Comparison of ENCODE assay signal across 8 mouse cellular contexts in the genomic region with DNA sequence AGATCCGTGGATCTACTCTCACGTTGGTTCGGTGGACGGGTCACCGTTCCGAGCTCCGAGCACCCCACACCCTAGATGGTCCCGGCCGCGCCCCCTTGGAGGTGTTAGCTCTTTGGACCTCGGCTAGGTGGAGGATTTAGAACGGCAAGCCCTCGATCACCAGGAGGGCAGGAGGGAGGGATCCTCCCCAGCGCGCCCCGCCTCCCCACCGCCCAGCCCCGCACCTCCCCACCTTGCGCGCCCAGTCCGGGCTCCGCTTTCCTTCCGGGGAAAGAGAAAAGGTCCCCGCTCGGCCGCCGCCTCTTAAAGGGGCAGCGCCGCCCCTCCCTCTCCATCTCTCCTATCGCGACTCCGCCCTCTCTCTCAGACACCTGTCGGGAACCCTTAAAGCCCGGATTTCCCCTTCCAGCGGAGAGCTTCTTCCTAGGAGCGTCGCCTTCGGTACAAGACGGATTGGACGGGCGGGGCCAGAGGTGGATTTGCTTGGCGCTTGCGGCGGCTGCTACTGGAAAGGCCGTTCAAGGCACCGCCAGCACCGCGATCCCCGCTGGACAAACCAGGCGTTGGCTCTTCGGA. TPM values are rescaled to one million over a fixed set of nuclear protein-coding genes. Genes with fewer than 3 reads are reported as not detected.
DNase-seq lines count a peak whose midpoint lies in the region; ATAC-seq lines count a peak whose summit lies in the region.

TSS of gene Itga3 (minus strand) at position 266 of the 576 bp plus-strand sequence.

- peak within 1 kb of the TSS; percentile 67 for H3K9ac ChIP-seq in forebrain, embryonic 13.5 days
- H3K9ac ChIP-seq in liver, embryonic 15.5 days: no peak within 1 kb of the TSS
- peak within 1 kb of the TSS; percentile 66 for H3K9ac ChIP-seq in neural tube, embryonic 15.5 days (replicated peaks)

- peaks cover 65% of the 10 kb centered on the region for H3K27me3 ChIP-seq in forebrain, embryonic 13.5 days
- H3K27me3 ChIP-seq in liver, embryonic 15.5 days: peaks cover 91% of the 10 kb centered on the region
- peaks cover 35% of the 10 kb centered on the region for H3K27me3 ChIP-seq in neural tube, embryonic 15.5 days (replicated peaks)

- peak; percentile 80 for ATAC-seq in forebrain, embryonic 13.5 days
- ATAC-seq in liver, embryonic 15.5 days (ENCODE audit: insufficient read depth): peak; percentile 71
- ATAC-seq in neural tube, embryonic 15.5 days (ENCODE audit: low FRiP score): peak; percentile 85

- H3K4me2 ChIP-seq in forebrain, embryonic 13.5 days: peak within 1 kb of the TSS; percentile 85
- H3K4me2 ChIP-seq in liver, embryonic 15.5 days: peak within 1 kb of the TSS; percentile 65
- H3K4me2 ChIP-seq in neural tube, embryonic 15.5 days: peak within 1 kb of the TSS; percentile 78

- intact Hi-C loops in heart, postnatal 14 days (cut with DNase I): loop anchor here (1.0 kb wide), 1 partner anchor 30 kb away; no protein-coding TSS in a partner anchor

- H3K27ac ChIP-seq in forebrain, embryonic 13.5 days: no peak within 1 kb of the TSS
- peak within 1 kb of the TSS; percentile 41; the same call in 1 of the 2 replicates for H3K27ac ChIP-seq in liver, embryonic 15.5 days (replicated peaks)
- H3K27ac ChIP-seq in neural tube, embryonic 15.5 days (replicated peaks): peak within 1 kb of the TSS; percentile 83

- no peaks in the 10 kb centered on the region for H3K36me3 ChIP-seq in forebrain, embryonic 13.5 days (ENCODE audit: poor library complexity, severe bottlenecking)
- H3K36me3 ChIP-seq in liver, embryonic 15.5 days (replicated peaks): no peaks in the 10 kb centered on the region
- no peaks in the 10 kb centered on the region for H3K36me3 ChIP-seq in neural tube, embryonic 15.5 days

- under 1% methylated on average over 48 of the region's 51 CpGs for WGBS in forebrain, embryonic 13.5 days
- WGBS in large intestine, adult 2 months: 1% methylated on average over 51 of the region's 51 CpGs
- WGBS in liver, embryonic 15.5 days (ENCODE audit: insufficient replicate concordance): 1% methylated on average over 50 of the region's 51 CpGs
- whole genome bisulfite sequencing in neural tube, embryonic 15.5 days: under 1% methylated on average over 44 of the region's 51 CpGs

- H3K4me1 ChIP-seq in forebrain, embryonic 13.5 days: peaks cover 17% of the 10 kb centered on the region
- peaks cover 38% of the 10 kb centered on the region for H3K4me1 ChIP-seq in liver, embryonic 15.5 days (replicated peaks)
- peaks cover 56% of the 10 kb centered on the region for H3K4me1 ChIP-seq in neural tube, embryonic 15.5 days

- DNase-seq in CD8-positive naive resting alpha-beta T cell, adult 2 months (ENCODE audit: low read depth in 2 of 2, low spot score in 2 of 2): peak; percentile 16 to 38
- DNase-seq in brain, adult 2 months (ENCODE audit: low read depth, low spot score): peak; percentile 90
- DNase-seq in heart, postnatal 14 days: peak; percentile 70 to 71
- DNase-seq in large intestine, adult 2 months (ENCODE audit: low read depth, low spot score): peak; percentile 89
- DNase-seq in thymus, postnatal 36 days: peak; percentile 54 to 58

- H3K9me3 ChIP-seq in forebrain, embryonic 13.5 days (replicated peaks): no peaks in the 10 kb centered on the region
- H3K9me3 ChIP-seq in liver, embryonic 15.5 days (replicated peaks): no peaks in the 10 kb centered on the region
- no peaks in the 10 kb centered on the region for H3K9me3 ChIP-seq in neural tube, embryonic 15.5 days (replicated peaks)

- H3K4me3 ChIP-seq in forebrain, embryonic 13.5 days: peak within 1 kb of the TSS; percentile 59
- peak within 1 kb of the TSS; percentile 56 for H3K4me3 ChIP-seq in liver, embryonic 15.5 days (replicated peaks)
- H3K4me3 ChIP-seq in neural tube, embryonic 15.5 days (replicated peaks): peak within 1 kb of the TSS; percentile 62

RNA-seq across cellular contexts. Expression of gene Itga3, which starts in this region (rescaled TPM):
- 2.4 and 3.9 TPM in 2 replicates for polyA plus RNA-seq in forebrain, embryonic 13.5 days (2015; fragmentation: Nextera tagmentation; extraction: Ambion mirVana)
- 10 to 100 TPM; 13.5 to 15.6 TPM for total RNA-seq in heart, postnatal 14 days (2021)
- 59.9 and 103 TPM in 2 replicates for polyA plus RNA-seq in large intestine, adult 2 months (2012; rRNA removed)
- 2.0 and 2.6 TPM in 2 replicates for polyA plus RNA-seq in liver, embryonic 15.5 days (2015; fragmentation: Nextera tagmentation; extraction: Ambion mirVana)
- polyA plus RNA-seq in neural tube, embryonic 15.5 days (2015; fragmentation: Nextera tagmentation; extraction: Ambion mirVana): 17.7 and 20.3 TPM in 2 replicates

Comparison
In these comparisons a context has a peak if more than half of its experiments do, and no peak if none do; other contexts are left out.
1. DNase-seq: peak in every context shown above with its lines; median percentile 90 in brain, adult 2 months; 89 in large intestine, adult 2 months; 70 in heart, postnatal 14 days; 56 in thymus, postnatal 36 days; 27 in CD8-positive naive resting alpha-beta T cell, adult 2 months.